Mouse (Mus musculus): ENCODE measurements at regions not wholly inside any gene's neighbourhood (a gene's known extent, or its start where the extent isn't known, plus 50 kb on each side); places are given as distances from the start of the nearest gene placed in this dataset.

- Histone ChIP-seq H3K4me3 (replicated peaks) (no peak overlapping the region), H3K4me1 (replicated peaks) (peaks cover 25% of the 10 kb centered on the region), H3K27me3 (peaks cover 1% of the 10 kb centered on the region; the same call in 1 of the 2 replicates), H3K27ac (no peak overlapping the region), H3K4me2 (replicated peaks) (no peak overlapping the region), H3K9ac (replicated peaks) (no peak overlapping the region), H3K36me3 (no peaks in the 10 kb centered on the region), H3K9me3 (peaks cover under 1% of the 10 kb centered on the region; the same call in 1 of the 2 replicates)
- 78% methylated on average over 15 of the region's 15 CpGs for WGBS
- no peak for ATAC-seq
Observed at GRCm38 (mm10) chr4:33582986-33583720, 273.0 kb downstream of the Rngtt start.

DNA sequence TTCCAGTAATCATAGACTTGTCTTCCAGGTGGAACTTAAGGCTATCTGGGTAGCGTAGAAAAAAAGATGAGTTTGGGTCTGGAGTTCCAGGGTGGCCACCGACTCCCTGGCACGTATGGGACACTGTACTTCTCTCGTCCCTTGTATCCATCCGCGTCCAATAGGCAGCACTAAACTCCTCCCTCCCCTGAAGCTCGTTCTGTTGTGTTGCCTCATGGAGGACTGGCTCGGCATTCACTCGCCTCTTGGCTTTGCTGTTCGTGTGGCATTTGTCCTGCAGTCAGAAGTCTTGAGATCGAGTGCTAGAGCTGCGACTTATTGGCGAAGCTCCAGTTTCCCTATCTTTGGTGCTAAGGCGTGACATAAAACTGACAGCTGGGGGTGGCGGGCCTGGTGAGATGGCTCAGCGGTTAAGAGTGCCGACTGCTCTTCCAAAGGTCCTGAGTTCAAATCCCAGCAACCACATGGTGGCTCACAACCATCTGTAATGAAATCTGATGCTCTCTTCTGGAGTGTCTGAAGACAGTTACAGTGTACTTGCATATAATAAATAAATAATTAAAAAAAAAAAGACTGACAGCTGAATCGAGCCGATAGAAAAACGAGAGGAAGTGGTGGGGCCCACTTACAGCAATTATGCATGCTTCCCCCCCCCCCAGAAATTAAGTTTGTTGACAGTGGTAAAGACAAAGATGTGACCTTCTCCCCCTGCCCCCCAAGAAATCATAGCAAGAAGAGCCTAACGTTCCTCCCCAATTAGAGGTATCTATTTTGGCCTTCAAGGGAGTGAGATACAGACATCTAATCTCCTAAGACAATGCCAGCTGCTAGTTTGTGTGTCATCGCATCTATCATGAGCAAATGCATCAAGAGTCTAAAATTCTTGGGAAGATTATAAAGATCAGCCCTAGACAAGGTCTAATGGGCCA, 274.1 kb downstream of the Rngtt start:
- Histone ChIP-seq H3K9me3 (no peaks in the 10 kb centered on the region), H3K36me3 (no peaks in the 10 kb centered on the region), H3K4me1 (replicated peaks) (peaks cover 36% of the 10 kb centered on the region), H3K27ac (no peak overlapping the region), H3K4me3 (replicated peaks) (no peak overlapping the region), H3K27me3 (peaks cover 5% of the 10 kb centered on the region; the same call in 1 of the 2 replicates), H3K9ac (replicated peaks) (no peak overlapping the region), H3K4me2 (replicated peaks) (no peak overlapping the region)
- 92% methylated on average over 22 of the region's 22 CpGs for WGBS
- no peak for ATAC-seq

DNA sequence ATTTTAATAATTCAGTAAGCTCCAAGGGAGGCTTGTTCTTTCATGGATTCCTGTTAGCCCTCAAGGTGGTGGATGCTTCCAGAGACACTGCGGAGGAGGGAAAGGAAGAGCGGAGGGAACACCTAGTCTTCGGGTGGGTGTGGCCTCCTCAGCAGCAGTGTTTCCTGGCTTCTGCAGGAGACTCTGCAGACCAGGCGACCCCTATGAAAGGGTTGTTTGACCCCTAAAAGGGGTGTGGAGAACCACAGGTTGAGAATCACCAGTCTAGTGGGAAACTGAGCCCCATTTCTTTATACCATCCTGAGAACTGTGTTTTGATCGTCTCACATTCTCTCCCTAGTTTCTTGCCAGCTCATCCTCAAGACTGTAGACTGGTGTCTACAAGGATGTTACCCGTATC, 275.7 kb downstream of the Rngtt start:
- H3K4me1 ChIP-seq (replicated peaks) = peaks cover 39% of the 10 kb centered on the region
- no peak overlapping the region for H3K4me3 ChIP-seq (replicated peaks)
- peak overlapping the region; percentile 78 for H3K27ac ChIP-seq
- H3K36me3 ChIP-seq = no peaks in the 10 kb centered on the region
- no peaks in the 10 kb centered on the region for H3K9me3 ChIP-seq
- H3K9ac ChIP-seq (replicated peaks) = no peak overlapping the region
- no peak overlapping the region for H3K4me2 ChIP-seq (replicated peaks)
- WGBS = 79% methylated on average over 6 of the region's 6 CpGs
- H3K27me3 ChIP-seq = peaks cover 5% of the 10 kb centered on the region; the same call in 1 of the 2 replicates
- ATAC-seq = no peak

DNA sequence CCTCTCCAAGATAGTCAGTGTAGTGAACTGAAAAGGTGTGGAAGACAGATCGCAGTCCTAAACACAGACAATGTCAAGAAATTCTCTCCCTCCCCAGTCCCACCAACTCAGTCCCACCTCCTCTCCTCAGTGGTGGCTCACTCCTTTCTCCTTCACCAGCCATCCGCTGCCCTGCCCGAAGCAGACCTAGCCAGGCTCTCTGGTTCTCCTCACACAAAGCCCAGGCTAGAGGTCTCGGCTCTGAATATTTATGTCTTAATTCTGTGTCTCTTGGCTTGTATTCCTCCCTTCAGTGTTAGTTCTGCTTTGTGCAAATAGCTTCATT, 276.1 kb downstream of the Rngtt start:
- 17% methylated on average over 4 of the region's 4 CpGs for WGBS

DNA sequence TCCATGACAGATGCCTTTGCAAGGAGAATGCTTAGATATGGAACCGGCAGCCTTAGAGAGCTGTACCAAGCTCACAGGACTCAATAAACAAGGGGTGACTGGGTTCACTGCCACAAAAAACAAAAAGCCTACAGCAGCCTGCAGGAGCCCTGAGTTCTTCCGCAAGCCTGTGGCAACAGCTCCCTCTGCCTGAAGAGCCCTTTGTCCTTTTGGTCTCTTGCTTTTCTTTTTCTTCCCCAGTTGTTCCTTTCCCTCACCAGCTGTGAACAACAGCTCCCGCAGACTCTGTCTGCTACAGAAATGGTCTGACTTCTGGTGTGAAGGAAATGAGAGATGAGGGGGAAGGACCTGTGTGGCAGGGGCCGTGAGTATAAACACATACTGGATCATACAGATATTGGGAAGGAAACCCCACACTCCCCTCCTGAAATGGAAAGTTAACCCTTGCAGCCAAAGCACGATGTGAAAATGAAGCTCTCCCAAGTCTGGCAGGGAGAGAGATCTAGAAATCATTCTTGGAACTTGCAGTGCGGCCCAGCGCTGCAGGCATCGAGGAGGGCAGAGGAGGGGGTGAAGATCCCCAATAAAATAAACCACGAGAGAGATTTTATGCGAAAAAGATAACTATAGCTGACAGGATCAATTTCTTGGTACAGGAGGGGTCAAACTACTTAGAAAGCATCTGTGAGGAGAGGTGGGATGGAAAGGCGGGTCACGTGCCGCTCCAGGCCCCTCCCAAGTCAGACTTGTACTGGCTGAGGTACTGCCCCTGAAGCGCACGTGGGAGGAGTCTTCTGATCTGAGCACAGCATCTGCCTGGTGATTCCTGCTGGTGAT, 276.7 kb downstream of the Rngtt start:
- ATAC-seq = peak; percentile 80
- Histone ChIP-seq H3K4me2 (replicated peaks) (peak overlapping the region; percentile 32), H3K4me3 (replicated peaks) (peak overlapping the region; percentile 18; the same call in 1 of the 2 replicates), H3K4me1 (replicated peaks) (peaks cover 39% of the 10 kb centered on the region), H3K9ac (replicated peaks) (peak overlapping the region; percentile 15; the same call in 1 of the 2 replicates), H3K27me3 (peaks cover 5% of the 10 kb centered on the region; the same call in 1 of the 2 replicates), H3K36me3 (no peaks in the 10 kb centered on the region), H3K9me3 (peaks cover 5% of the 10 kb centered on the region; the same call in 1 of the 2 replicates), H3K27ac (peak overlapping the region; percentile 78)
- WGBS = 5% methylated on average over 15 of the region's 15 CpGs

More for the DNA sequence above, 276.1 kb downstream of the Rngtt start:
- ATAC-seq = peak; percentile 49
- peaks cover 39% of the 10 kb centered on the region for H3K4me1 ChIP-seq (replicated peaks)
- no peaks in the 10 kb centered on the region for H3K36me3 ChIP-seq
- H3K9ac ChIP-seq (replicated peaks) = 0 out of 2 replicates have a peak overlapping the region, but pooled peaks have one; percentile 15
- H3K27ac ChIP-seq = peak overlapping the region; percentile 78
- H3K27me3 ChIP-seq = peaks cover 5% of the 10 kb centered on the region; the same call in 1 of the 2 replicates
- no peaks in the 10 kb centered on the region for H3K9me3 ChIP-seq
- no peak overlapping the region for H3K4me3 ChIP-seq (replicated peaks)
- H3K4me2 ChIP-seq (replicated peaks) = peak overlapping the region; percentile 32

DNA sequence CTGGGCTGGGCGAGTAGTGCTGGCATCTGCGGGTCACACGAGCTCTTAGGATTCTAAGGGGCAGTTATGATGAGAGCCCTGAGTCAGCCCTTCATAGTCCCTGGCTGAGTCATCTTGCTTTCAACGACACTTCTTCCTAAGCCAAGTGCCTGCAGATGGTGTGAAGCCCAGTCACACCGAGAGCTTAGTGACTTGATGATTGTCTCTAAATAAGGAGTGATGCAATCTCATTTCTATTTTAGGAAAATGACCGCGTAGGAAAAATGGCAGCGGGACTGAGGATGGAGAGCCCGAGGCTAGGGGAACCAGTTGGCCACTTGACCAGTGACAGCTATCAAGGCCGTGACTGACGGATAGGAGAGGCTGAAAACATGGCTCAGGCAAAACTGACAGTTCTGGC, 277.6 kb downstream of the Rngtt start:
- H3K4me3 ChIP-seq (replicated peaks) = no peak overlapping the region
- H3K4me2 ChIP-seq (replicated peaks) = no peak overlapping the region
- H3K9ac ChIP-seq (replicated peaks) = no peak overlapping the region
- H3K27ac ChIP-seq = no peak overlapping the region
- peaks cover 5% of the 10 kb centered on the region; the same call in 1 of the 2 replicates for H3K27me3 ChIP-seq
- peak; percentile 44; the same call in 1 of the 2 replicates for ATAC-seq
- 77% methylated on average over 11 of the region's 11 CpGs for WGBS
- peaks cover 13% of the 10 kb centered on the region; the same call in 1 of the 2 replicates for H3K9me3 ChIP-seq
- no peaks in the 10 kb centered on the region for H3K36me3 ChIP-seq
- H3K4me1 ChIP-seq (replicated peaks) = peaks cover 39% of the 10 kb centered on the region

DNA sequence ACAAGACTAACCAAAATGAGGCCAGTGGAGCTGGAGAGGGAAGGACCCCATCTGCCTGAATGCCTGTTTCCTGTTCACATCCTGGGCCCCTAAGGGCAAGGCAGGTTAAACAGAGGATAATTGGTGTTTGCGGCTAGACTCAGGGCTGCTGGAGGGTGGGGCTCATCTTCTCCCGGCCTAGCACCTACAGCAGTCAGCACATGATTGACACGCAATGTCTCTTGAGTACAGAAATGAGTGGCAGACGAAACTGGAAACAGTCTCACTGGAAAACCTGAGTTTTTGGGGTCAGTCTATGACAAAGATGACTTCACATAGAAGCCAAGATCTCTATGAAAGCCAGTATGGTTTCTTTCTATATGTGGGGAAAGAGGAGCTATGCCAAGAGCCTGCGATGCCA, 278.0 kb downstream of the Rngtt start:
- Histone ChIP-seq H3K27ac (no peak overlapping the region), H3K4me2 (replicated peaks) (no peak overlapping the region), H3K27me3 (peaks cover 5% of the 10 kb centered on the region; the same call in 1 of the 2 replicates), H3K9ac (replicated peaks) (no peak overlapping the region), H3K9me3 (peaks cover 15% of the 10 kb centered on the region; the same call in 1 of the 2 replicates), H3K36me3 (no peaks in the 10 kb centered on the region), H3K4me1 (replicated peaks) (peaks cover 39% of the 10 kb centered on the region), H3K4me3 (replicated peaks) (no peak overlapping the region)
- WGBS = 75% methylated on average over 5 of the region's 5 CpGs
- no peak for ATAC-seq

DNA sequence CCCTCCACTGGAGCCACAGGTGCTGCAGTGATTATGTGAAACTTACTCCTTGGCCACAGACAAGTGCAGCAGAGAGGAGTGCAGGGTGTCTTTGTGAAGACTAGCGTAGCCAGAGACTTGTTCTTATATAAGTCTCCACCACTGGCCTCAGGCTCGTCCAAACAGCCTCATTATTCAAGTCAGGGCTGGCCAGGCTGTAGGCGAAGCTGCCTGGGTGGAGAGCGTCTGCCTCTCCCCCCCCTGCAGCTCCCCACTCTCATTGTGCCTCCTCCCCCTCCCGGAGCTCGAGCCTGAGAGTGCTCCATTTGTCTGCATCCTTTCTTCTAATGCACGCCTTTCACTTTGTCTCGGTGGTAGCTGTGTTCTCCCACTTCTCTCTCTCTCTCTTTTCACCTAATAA, 279.1 kb downstream of the Rngtt start:
- Histone ChIP-seq H3K36me3 (no peaks in the 10 kb centered on the region), H3K27ac (no peak overlapping the region), H3K9ac (replicated peaks) (no peak overlapping the region), H3K4me3 (replicated peaks) (no peak overlapping the region), H3K4me1 (replicated peaks) (peaks cover 39% of the 10 kb centered on the region), H3K9me3 (peaks cover 15% of the 10 kb centered on the region; the same call in 1 of the 2 replicates), H3K27me3 (peaks cover 5% of the 10 kb centered on the region; the same call in 1 of the 2 replicates), H3K4me2 (replicated peaks) (peak overlapping the region; percentile 28; the same call in 1 of the 2 replicates)
- 1% methylated on average over 8 of the region's 8 CpGs for WGBS
- peak; percentile 69 for ATAC-seq

- Histone ChIP-seq H3K9ac (replicated peaks) (peak overlapping the region; percentile 32; the same call in 1 of the 2 replicates), H3K27me3 (peaks cover 17% of the 10 kb centered on the region), H3K4me3 (replicated peaks) (no peak overlapping the region), H3K4me2 (replicated peaks) (0 out of 2 replicates have a peak overlapping the region, but pooled peaks have one; percentile 17), H3K36me3 (no peaks in the 10 kb centered on the region), H3K27ac (peak overlapping the region; percentile 67), H3K9me3 (peaks cover 15% of the 10 kb centered on the region; the same call in 1 of the 2 replicates), H3K4me1 (replicated peaks) (peaks cover 12% of the 10 kb centered on the region)
- WGBS = 35% methylated on average over 11 of the region's 11 CpGs
- ATAC-seq = peak; percentile 66
Observed at GRCm38 (mm10) chr4:33594997-33595657, 285.0 kb downstream of the Rngtt start.

- peak; percentile 41 for ATAC-seq
- WGBS = 78% methylated on average over 9 of the region's 9 CpGs
Observed at GRCm38 (mm10) chr4:33595763-33596162, 285.7 kb downstream of the Rngtt start.

More at GRCm38 (mm10) chr4:33595763-33596162, 285.7 kb downstream of the Rngtt start:
- Histone ChIP-seq H3K27ac (peak overlapping the region; percentile 67; the same call in 1 of the 2 replicates), H3K9me3 (peaks cover 15% of the 10 kb centered on the region; the same call in 1 of the 2 replicates), H3K27me3 (peaks cover 17% of the 10 kb centered on the region), H3K4me2 (replicated peaks) (no peak overlapping the region), H3K4me1 (replicated peaks) (peaks cover 15% of the 10 kb centered on the region), H3K36me3 (no peaks in the 10 kb centered on the region), H3K9ac (replicated peaks) (no peak overlapping the region), H3K4me3 (replicated peaks) (no peak overlapping the region)
